Mouse (Mus musculus) fat pad, adult 2 months (tissue): ENCODE results near the gene Rab1a.

Experiments used
- DNase-seq: peaks from one replicate; pipeline ENCODE4 v3.0.0-alpha.2; 2011; ENCODE audit warnings: low read depth, low spot score; ENCODE audit errors: extremely low read depth

Rab1a gene

DNA sequence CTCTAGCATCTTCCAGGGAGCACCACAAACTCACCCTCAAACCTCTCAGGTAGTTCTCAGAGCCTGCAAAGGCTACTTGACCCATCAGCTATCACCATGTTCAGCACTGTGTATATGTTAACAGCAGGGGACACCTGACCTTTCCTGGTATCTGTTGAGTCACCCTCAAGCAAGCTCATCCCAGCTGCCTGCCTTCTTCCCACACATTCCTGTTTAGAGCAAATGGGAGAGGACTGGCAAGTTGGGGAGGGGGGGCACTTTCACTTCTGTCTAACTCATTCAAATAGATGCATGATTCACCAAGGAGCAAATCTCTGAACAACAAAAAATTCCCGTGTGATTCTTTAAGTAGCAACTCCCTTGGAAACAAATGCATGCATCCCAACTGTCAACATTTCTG, 45.4 kb downstream of the Rab1a start:
- DNase-seq = no peak

GRCm38 (mm10) chr11:20247146-20247855, 46.1 kb downstream of the Rab1a start:
- DNase-seq = no peak

DNA sequence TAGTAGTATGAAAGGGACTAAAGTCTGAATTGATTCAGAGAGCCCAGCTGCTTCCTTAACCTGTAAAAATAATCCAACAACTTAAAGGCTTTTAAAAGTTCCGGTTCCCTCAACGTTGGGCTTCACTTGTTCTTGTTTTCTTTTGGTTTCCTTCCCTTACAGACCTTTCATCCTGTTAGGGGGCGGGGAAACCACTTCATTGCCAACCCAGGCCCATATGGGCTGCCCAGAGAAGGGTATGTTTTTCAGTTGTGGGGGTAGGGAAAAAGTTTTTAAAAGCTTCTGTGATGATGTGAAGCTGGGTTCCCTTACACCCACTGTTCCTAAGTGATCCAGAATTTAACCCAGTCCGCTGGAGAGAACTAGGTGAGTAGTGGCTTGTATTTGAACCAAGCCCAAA, 47.0 kb downstream of the Rab1a start:
- no peak for DNase-seq

GRCm38 (mm10) chr11:20248840-20249239, 47.6 kb downstream of the Rab1a start:
- no peak for DNase-seq

DNA sequence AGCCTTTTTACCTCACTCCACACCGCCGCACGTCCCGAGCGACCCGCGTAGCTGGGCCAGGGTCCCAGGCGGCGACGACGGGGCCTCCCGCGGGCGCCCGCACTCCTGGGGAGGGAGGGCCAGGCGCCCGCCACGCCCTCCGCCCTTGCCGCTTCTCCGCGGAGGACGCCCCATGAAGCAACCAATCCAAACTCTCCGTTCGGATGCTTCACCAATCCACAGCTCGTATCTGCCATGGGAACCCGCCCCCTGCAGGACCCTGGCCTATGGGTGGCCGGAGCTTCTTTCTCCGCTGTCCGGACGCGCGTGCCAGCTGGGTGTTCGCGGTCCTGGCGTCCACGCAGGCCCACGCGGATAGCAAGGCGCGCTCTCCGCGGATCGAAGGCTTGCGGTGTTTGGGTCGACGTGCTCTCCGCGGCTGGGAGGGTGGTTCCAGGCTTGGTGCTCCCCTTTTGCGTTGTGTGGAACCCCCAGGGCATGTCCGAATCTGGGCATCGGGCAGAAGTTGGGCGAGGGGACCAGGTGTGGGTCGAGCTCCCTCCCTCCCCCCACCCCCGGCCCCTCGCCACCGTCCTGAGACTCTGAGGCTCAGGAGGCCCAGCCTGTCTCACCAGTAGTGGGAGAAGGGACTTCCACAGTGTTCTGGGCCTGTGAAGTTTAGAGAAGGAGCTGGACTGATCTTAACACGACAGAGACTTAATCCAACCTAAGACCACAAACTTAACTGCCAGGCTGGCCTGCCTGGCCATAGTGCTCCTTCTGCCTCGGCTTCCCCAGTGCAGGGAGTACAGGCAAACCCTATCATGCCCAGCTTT, 48.3 kb downstream of the Rab1a start, which contains the start of gene Cep68:
Cep68 (minus strand) TSS at position 134 of the 815 bp plus-strand sequence.
- DNase-seq = peak; percentile 40

DNA sequence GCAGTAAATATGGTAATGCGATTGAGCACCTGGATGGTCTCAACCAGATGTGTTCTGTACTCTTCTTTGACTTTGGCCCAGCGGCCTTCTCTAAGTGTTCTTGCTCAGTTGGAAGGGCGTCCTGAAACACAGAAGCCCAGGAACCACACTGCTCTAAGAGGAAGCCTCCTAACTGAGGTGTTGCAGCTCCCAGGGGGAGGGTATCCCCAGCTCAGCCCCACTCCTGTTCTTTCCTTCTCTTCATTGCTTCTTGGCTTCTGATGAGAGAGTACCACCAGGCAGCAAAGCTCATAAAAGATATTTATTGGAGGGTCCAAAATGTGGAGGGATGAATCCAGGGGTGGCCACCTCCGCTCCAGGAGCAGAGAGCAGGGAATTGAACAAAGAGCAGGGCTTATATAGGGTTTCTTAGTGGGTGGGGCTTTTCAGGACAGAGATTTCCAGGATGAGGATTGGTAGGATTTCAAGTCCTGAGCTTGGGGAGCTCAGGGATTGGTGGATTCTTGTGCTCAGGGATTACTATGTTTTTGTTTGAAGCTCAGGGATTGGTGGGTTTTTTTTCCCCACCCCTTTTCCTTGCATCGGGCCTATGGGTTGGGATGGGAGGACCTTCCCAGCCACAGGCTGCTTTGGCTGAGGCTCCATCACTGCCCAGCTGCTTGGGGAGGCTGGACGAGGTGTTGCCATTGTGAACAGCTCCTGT, 49.4 kb downstream of the Rab1a start:
- DNase-seq = no peak

- DNase-seq = peak; percentile 63
Measured at GRCm38 (mm10) chr11:20253088-20253487, 51.9 kb downstream of the Rab1a start.

DNA sequence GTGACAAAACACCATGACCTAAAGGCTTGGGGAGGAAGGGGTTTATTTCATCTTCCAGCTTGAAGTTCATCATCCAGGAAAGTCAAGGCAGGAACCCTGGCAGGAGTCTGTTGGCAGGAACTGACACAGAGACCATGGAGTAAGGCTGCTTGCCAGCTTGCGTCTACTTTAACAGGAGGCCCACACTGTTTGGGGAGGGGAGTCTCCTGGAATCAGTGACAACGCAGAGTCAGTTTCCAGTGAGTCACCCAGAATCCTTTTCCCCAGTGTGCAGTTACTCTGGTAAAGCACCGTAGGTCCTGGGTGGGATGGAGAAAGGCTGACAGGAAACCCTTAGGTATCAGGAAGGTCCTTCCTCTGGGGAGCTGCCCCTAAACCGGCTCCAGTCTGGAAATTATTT, 53.6 kb downstream of the Rab1a start:
- DNase-seq = no peak

- no peak for DNase-seq
Measured at GRCm38 (mm10) chr11:20262628-20263380, 61.6 kb downstream of the Rab1a start.

- no peak for DNase-seq
Measured at GRCm38 (mm10) chr11:20269885-20270284, 68.7 kb downstream of the Rab1a start.

DNA sequence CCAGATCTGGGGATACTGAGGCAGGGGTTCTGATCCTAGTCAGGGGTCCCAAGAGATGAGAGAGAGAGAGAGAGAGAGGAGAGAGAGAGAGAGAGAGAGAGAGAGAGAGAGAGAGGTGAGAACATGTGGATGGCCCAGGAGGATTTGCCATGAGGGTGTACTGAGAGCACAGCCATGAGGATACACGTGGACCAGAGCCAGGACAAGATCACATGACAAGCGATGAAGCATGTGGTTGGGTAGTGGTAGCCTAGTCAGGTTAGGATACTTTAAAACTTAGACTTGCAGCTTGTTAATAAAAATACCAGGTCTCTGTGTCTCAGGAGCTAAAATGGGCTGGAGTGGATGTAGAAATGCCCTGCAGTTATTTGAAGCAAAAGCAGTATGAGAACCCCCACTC, 74.7 kb downstream of the Rab1a start:
- DNase-seq = no peak
